Comparison of ENCODE assay signal across 8 mouse cellular contexts in the genomic region with DNA sequence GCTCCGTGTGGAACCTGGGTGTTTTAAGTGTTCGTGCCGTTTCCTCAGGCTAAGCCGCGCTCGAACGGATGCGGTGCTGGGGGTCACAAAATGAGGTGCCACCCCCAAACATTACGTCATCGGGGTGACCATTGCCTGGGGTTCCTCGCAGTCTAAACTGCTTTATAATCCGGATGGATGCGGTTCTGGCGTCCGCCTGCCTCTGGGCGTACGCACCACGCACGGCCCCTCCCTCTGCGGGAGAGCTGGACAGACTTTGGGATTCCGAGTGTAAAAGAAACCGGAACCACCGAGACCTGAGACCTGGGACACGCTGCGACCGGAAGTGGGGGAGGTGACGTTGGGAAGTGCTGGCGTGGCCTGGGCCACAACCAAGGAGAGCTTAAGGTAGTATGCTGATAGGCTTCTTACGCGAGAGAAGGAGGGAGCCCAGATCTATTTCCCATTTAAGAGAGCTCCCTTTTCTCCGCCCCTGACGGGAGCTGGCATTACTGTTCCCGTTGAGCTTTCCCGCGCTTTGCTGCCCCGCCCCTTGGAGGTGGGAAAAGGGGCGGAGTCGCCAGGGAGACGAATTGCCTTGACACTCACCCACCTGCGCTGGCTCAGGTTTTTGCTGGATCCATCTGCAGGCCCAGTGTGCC. TPM values are rescaled to one million over a fixed set of nuclear protein-coding genes. Genes with fewer than 3 reads are reported as not detected.
A peak's percentile ranks its signal among the peaks of the same experiment; 100 is the strongest.
DNase-seq lines count a peak whose midpoint lies in the region; ATAC-seq lines count a peak whose summit lies in the region.

No protein-coding gene starts in this region.

- DNase-seq in adipocyte (ENCODE audit: low spot score) = peak; percentile 98
- DNase-seq in embryo, embryonic 10 days (ENCODE audit: low spot score) = peak; percentile 92
- DNase-seq in gastrocnemius, postnatal 10 days = peak; percentile 81
- peak; percentile 96 for DNase-seq in induced T-regulatory cell, adult 2 months (ENCODE audit: low read depth)
- DNase-seq in left cerebral cortex, adult 9 months (ENCODE audit: low spot score in 2 of 2) = peak; percentile 95
- DNase-seq in right cerebral cortex, postnatal 14 days = peak; percentile 87
- DNase-seq in urinary bladder, postnatal 36 days (ENCODE audit: low spot score in 2 of 2) = peak; percentile 96 to 98

- ATAC-seq in megakaryocyte progenitor cell, adult 5-6 weeks (replicated peaks; ENCODE audit: poor library complexity) = peak; percentile 62

RNA-seq across cellular contexts. Expression of a gene that starts 0.8 kb away (rescaled TPM):
- total RNA-seq in gastrocnemius, postnatal 10 days (2021) = 10 to 100 TPM; 20.2 to 22.6 TPM
- total RNA-seq in megakaryocyte progenitor cell, adult 5-6 weeks (2015) = 15.8 and 21.5 TPM in 2 replicates
- 19.6 and 21.3 TPM in 2 replicates for total RNA-seq in megakaryocyte progenitor cell, adult 5-6 weeks (2017)

RNA-seq across cellular contexts. Expression of a gene that starts 26.4 kb away (rescaled TPM):
- total RNA-seq in gastrocnemius, postnatal 10 days (2021) = 100 to 1,000 TPM; 167 to 176 TPM
- total RNA-seq in megakaryocyte progenitor cell, adult 5-6 weeks (2015) = 91.5 and 116 TPM in 2 replicates
- 233 and 245 TPM in 2 replicates for total RNA-seq in megakaryocyte progenitor cell, adult 5-6 weeks (2017)

RNA-seq across cellular contexts. Expression of a gene that starts 41.5 kb away (rescaled TPM):
- 10 to 100 TPM; 31.0 to 32.7 TPM for total RNA-seq in gastrocnemius, postnatal 10 days (2021)
- 21.2 and 23.5 TPM in 2 replicates for total RNA-seq in megakaryocyte progenitor cell, adult 5-6 weeks (2015)
- 24.0 and 24.5 TPM in 2 replicates for total RNA-seq in megakaryocyte progenitor cell, adult 5-6 weeks (2017)

Comparison
In these comparisons a context has a peak if more than half of its experiments do, and no peak if none do; other contexts are left out.
1. Peak in every context shown above with its lines: DNase-seq and ATAC-seq.